In the genomic region with DNA sequence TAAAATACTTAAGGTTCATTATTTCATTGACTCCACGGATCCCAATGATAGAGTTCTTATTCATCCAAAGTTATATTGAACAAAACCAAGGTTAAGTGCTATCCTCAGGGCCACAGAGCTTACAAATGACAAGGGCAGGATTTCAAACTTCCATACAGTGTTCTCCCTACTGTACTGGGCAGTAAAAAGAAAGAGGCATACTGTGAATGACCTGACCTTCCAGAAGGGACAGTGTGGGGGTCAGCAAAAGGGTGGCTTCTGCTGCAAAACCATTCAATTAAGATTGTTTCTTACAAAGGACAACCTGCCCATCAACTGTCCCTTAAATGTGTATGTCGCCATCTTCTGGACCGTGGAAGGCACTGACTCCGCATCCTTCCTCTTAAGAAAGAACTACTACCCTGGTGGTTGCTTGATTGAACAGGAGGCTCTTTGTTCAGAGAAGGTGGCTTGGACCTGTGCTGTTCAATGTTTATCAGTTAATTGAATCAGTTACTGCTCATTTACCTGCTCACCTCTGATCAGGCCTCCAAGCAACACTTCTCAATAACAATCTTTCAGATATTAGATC, we compare ENCODE assay signal across 8 mouse cellular contexts.
A peak's percentile ranks its signal among the peaks of the same experiment; 100 is the strongest.
DNase-seq lines count a peak whose midpoint lies in the region; ATAC-seq and TF ChIP-seq lines count a peak whose summit lies in the region.

No protein-coding gene starts in this region.

- no peaks in the 10 kb centered on the region for H3K9me3 ChIP-seq in G1E (replicated peaks)

- no peak for TF ChIP-seq POLR2A in lung, adult 2 months (IDR thresholded peaks at IDR 0.05; ENCODE audit: borderline replicate concordance, extremely low read depth, low read depth, low read length)

- 62% methylated on average over 4 of the region's 4 CpGs for WGBS in lung, adult 2 months

- peak; percentile 2 for DNase-seq in kidney, adult 9 months
- DNase-seq in kidney, adult 8-10 months = no peak
- DNase-seq in G1E (ENCODE audit: low spot score) (peak; percentile 1), liver (peak; percentile 14)
- DNase-seq in cerebellum, postnatal 14 days = peak; percentile 38 to 41
- DNase-seq in thymus, postnatal 4 days = peak; percentile 6
- DNase-seq in adrenal gland, adult 18-20 months (ENCODE audit: low spot score in 2 of 2) = no peak
- DNase-seq in lung, adult 2 months = no peak

- no peak for TF ChIP-seq CTCF in G1E (IDR thresholded peaks at IDR 0.05; ENCODE audit: low read depth, low read length)
- TF ChIP-seq CTCF in lung, adult 2 months (IDR thresholded peaks at IDR 0.05; ENCODE audit: insufficient read depth, low read length) = no peak

- no peaks in the 10 kb centered on the region for H3K4me1 ChIP-seq in G1E (ENCODE audit: insufficient read depth, low read depth, low read length)
- H3K4me1 ChIP-seq in lung, adult 2 months (ENCODE audit: control insufficient read depth, insufficient read depth, low read length) = no peaks in the 10 kb centered on the region

- no peaks in the 10 kb centered on the region for H3K36me3 ChIP-seq in G1E (replicated peaks)

- no peak overlapping the region for H3K4me3 ChIP-seq in G1E (ENCODE audit: low read depth, low read length)
- H3K4me3 ChIP-seq in lung, adult 2 months (replicated peaks; ENCODE audit: extremely low read depth, low read depth, low read length) = no peak overlapping the region

- no peak for ATAC-seq in G1E (ENCODE audit: extremely low read depth, insufficient number of reproducible peaks, low FRiP score, poor library complexity, severe bottlenecking)

- H3K27me3 ChIP-seq in G1E (ENCODE audit: insufficient read depth, low read length) = no peaks in the 10 kb centered on the region

Comparison
In these comparisons a context has a peak if more than half of its experiments do, and no peak if none do; other contexts are left out.
1. DNase-seq: peak in kidney, adult 9 months (single experiment), G1E (single experiment), cerebellum, postnatal 14 days (2 of 2), liver (single experiment) and thymus, postnatal 4 days (single experiment); none in kidney, adult 8-10 months (0 of 2), adrenal gland, adult 18-20 months (0 of 2) and lung, adult 2 months (single experiment).